Mouse (Mus musculus) testis, adult 2 months (tissue): ENCODE measurements at regions not wholly inside any gene's neighbourhood (a gene's known extent, or its start where the extent isn't known, plus 50 kb on each side); places are given as distances from the start of the nearest gene placed in this dataset.

Source experiments
- CTCF ChIP-seq: fragments of 200-500 bp; IDR thresholded peaks from 2 replicates; pipeline ENCODE4 v1.5.1; 2012; ENCODE audit warnings: low read depth, mild to moderate bottlenecking, inconsistent platforms, low read length, moderate library complexity; ENCODE audit not compliant: control insufficient read depth, insufficient read depth, insufficient replicate concordance
- POLR2A ChIP-seq: fragments of 200-500 bp; IDR thresholded peaks from 2 replicates; pipeline ENCODE4 v1.6.1; 2012; ENCODE audit warnings: low read depth, mild to moderate bottlenecking, inconsistent platforms, low read length, moderate library complexity; ENCODE audit not compliant: control insufficient read depth

DNA sequence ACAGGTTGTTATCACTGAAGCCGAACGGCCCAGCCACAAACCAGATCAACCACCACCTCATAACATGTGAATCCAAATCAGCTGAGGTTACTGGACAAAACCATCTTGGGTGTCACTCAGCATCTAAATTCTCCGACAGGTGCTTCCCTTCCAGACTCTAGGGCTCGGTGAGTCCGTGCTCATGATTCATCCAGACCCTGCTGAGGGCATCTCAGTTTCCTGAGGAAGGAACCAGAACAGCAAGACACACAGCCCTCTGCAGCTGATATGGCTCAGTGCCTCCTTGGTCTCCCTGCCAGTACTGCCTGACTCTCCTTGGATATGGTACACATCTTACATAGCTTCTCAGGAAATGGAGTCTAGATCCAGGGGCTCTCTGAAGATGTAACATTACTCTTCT is 51.6 kb upstream of the Adgrl4 start:
- TF ChIP-seq CTCF (no peak), POLR2A (no peak)
